Mouse (Mus musculus) CH12.LX (cell line): ENCODE results near the gene Slc16a12.

Experiments
- BHLHE40 ChIP-seq: IDR thresholded peaks from 2 replicates; pipeline ENCODE4 v1.6.1; 2011; ENCODE audit warnings: mild to moderate bottlenecking, low read depth, low read length, improper control_type of control experiment
- CTCF ChIP-seq, 2 experiments: IDR thresholded peaks in 1 of 2; conservative IDR thresholded peaks in 1 of 2; 2 replicates each; pipeline ENCODE4 v1.5.1; 2011 to 2012; ENCODE audit warnings: low read depth in 2 of 2, low read length in 2 of 2, improper control_type of control experiment in 1 of 2, inconsistent platforms in 1 of 2, mild to moderate bottlenecking in 1 of 2, moderate library complexity in 1 of 2
- E2F4 ChIP-seq: IDR thresholded peaks from 2 replicates; pipeline ENCODE4 v1.6.1; 2011; ENCODE audit warnings: low read depth, low read length, improper control_type of control experiment; ENCODE audit not compliant: insufficient replicate concordance
- ELF1 ChIP-seq: IDR thresholded peaks from 2 replicates; pipeline ENCODE4 v1.6.1; 2014; ENCODE audit warnings: low read depth, mild to moderate bottlenecking, inconsistent platforms, low read length, improper control_type of control experiment

DNA sequence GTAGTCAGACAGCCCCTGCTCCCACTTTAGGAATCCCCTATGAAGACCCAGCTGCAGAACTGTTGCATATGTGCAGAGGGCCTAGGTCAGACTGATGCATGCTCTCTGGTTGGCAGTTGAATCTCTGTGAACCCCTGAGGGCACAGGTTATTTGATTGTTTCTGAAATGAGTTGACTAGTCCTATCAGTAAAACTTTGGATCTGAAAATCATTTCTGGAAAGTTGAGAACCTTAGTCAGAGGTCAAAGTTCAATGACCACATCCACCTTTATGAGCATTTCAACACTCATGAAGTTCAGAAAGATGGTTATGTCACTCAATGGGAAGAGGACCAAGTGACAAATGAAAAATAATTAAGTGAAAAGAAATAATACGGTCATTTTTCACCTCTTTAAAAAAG, 61.6 kb downstream of the Slc16a12 start:
- TF ChIP-seq CTCF (conservative IDR thresholded peaks at IDR 0.05 in 1 of 2, IDR thresholded peaks at IDR 0.05 in 1 of 2; ENCODE audit: low read depth in 2 of 2, low read length in 2 of 2) (no peak), ELF1 (no peak), BHLHE40 (no peak), E2F4 (no peak)
